In the genomic region with DNA sequence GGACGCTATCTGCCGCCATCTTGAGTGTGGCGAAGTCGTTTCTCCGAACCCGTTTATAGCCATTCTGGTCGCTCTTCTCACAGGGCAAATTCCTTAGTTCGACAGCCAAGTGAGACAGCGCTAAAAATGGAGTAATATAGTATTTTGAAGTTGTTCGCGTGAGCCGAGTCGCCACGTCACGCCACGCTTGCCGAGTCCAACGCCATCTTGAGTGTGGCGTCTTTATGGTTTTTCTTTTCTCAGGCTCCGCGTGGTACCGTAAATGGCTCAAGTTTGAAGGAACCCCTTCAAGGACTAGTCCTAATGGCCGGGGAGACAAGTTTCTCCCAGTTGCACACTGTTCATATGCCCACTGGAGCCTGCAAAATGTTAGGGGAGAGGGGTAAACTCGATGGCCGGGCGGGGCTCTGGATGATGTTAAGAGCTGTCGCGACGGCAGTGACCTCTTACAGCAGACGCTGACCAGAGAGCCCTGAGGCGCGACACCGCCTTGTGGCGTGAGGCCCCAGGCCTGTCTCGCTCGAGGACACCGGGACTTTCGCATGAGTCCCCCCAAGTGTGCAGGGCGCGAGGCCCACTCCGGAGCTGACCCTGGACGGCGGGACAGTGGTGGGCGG, we compare ENCODE assay signal across 8 mouse cellular contexts. TPM values are rescaled to one million over a fixed set of nuclear protein-coding genes. Genes with fewer than 3 reads are reported as not detected.
DNase-seq lines count a peak whose midpoint lies in the region; ATAC-seq and TF ChIP-seq lines count a peak whose summit lies in the region.

No protein-coding gene starts in this region.

- WGBS in cerebellum, adult 2 months, result under 1% methylated on average over 44 of the region's 44 CpGs
- WGBS in forebrain, embryonic 11.5 days, result under 1% methylated on average over 44 of the region's 44 CpGs
- under 1% methylated on average over 44 of the region's 44 CpGs for WGBS in hindbrain, embryonic 11.5 days
- WGBS in macrophage (ENCODE audit: missing documents), result under 1% methylated on average over 44 of the region's 44 CpGs

- TF ChIP-seq CTCF in cerebellum, adult 2 months (IDR thresholded peaks at IDR 0.05; ENCODE audit: borderline replicate concordance, insufficient read depth, low read depth, low read length), result no peak

- H3K27me3 ChIP-seq in cerebellum, adult 2 months (ENCODE audit: control insufficient read depth, insufficient read depth, low read length), result no peaks in the 10 kb centered on the region
- H3K27me3 ChIP-seq in forebrain, embryonic 11.5 days (ENCODE audit: control insufficient read depth, insufficient read depth, low read length), result no peaks in the 10 kb centered on the region
- no peaks in the 10 kb centered on the region for H3K27me3 ChIP-seq in hindbrain, embryonic 11.5 days (ENCODE audit: control insufficient read depth, insufficient read depth, low read length)

- H3K4me1 ChIP-seq in cerebellum, adult 2 months (ENCODE audit: control insufficient read depth, insufficient read depth, low read length), result peaks cover 16% of the 10 kb centered on the region
- peaks cover 5 to 23% of the 10 kb centered on the region in 2 experiments for H3K4me1 ChIP-seq in ES-E14 (ENCODE audit: control insufficient read depth in 2 of 2, insufficient read depth in 2 of 2, low read length in 2 of 2, poor library complexity in 1 of 2)
- peaks cover 13% of the 10 kb centered on the region for H3K4me1 ChIP-seq in forebrain, embryonic 11.5 days (replicated peaks; ENCODE audit: control insufficient read depth, insufficient read depth, low read length)
- H3K4me1 ChIP-seq in hindbrain, embryonic 11.5 days (replicated peaks; ENCODE audit: control insufficient read depth, insufficient read depth, low read length), result peaks cover 7% of the 10 kb centered on the region

- H3K27ac ChIP-seq in cerebellum, adult 2 months (ENCODE audit: insufficient read depth, low read length), result peak overlapping the region; percentile 99
- H3K27ac ChIP-seq in ES-E14 (ENCODE audit: insufficient read depth, low read depth, low read length, poor library complexity, severe bottlenecking) (peak overlapping the region; percentile 100), macrophage (peak overlapping the region; percentile 99)
- peak overlapping the region; percentile 99 for H3K27ac ChIP-seq in forebrain, embryonic 11.5 days (ENCODE audit: low read depth, low read length)
- peak overlapping the region; percentile 100 for H3K27ac ChIP-seq in hindbrain, embryonic 11.5 days (ENCODE audit: low read depth, low read length)

- peaks cover 32% of the 10 kb centered on the region for H3K79me2 ChIP-seq in macrophage (ENCODE audit: inconsistent target)

- no peak for TF ChIP-seq POLR2A in cerebellum, adult 2 months (IDR thresholded peaks at IDR 0.05; ENCODE audit: borderline replicate concordance, insufficient read depth, low read length)

- peak in 1 of 2 experiments; percentile 88 for DNase-seq in cerebellum, adult 2 months
- no peak for DNase-seq in cerebellum, adult 9-11 months
- DNase-seq in ES-E14 (ENCODE audit: low read depth, low spot score), result no peak
- DNase-seq in forebrain, embryonic 11.5 days (ENCODE audit: low spot score), result no peak
- peak; percentile 80 for DNase-seq in hindbrain, embryonic 11.5 days (ENCODE audit: low spot score)
- peak; percentile 86 for DNase-seq in layer of hippocampus, adult 9-10 months (ENCODE audit: low spot score)
- DNase-seq in retina, postnatal 7 days (ENCODE audit: low read depth, low spot score), result peak; percentile 68

- ATAC-seq in forebrain, embryonic 11.5 days (replicated peaks; ENCODE audit: low FRiP score), result peak; percentile 9
- ATAC-seq in hindbrain, embryonic 11.5 days (ENCODE audit: low FRiP score), result peak; percentile 11

- peak overlapping the region; percentile 98 for H3K9ac ChIP-seq in ES-E14 (ENCODE audit: insufficient read depth, low read depth, low read length, poor library complexity, severe bottlenecking)
- peak overlapping the region; percentile 94 for H3K9ac ChIP-seq in forebrain, embryonic 11.5 days (ENCODE audit: low read length)
- H3K9ac ChIP-seq in hindbrain, embryonic 11.5 days (ENCODE audit: low read depth, low read length), result peak overlapping the region; percentile 95

- H3K4me2 ChIP-seq in forebrain, embryonic 11.5 days (ENCODE audit: low read depth, low read length, severe bottlenecking), result peak overlapping the region; percentile 90
- H3K4me2 ChIP-seq in hindbrain, embryonic 11.5 days (replicated peaks; ENCODE audit: low read depth, low read length), result peak overlapping the region; percentile 96

- peak overlapping the region; percentile 68 for H3K4me3 ChIP-seq in cerebellum, adult 2 months (replicated peaks; ENCODE audit: insufficient read depth, low read depth, low read length)
- H3K4me3 ChIP-seq in ES-E14 (ENCODE audit: insufficient read depth in 1 of 2, low read depth in 1 of 2, low read length in 2 of 2, poor library complexity in 1 of 2, severe bottlenecking in 1 of 2) (peak overlapping the region; percentile 75 to 80), macrophage (ENCODE audit: inconsistent target) (peak overlapping the region; percentile 51)
- peak overlapping the region; percentile 100 for H3K4me3 ChIP-seq in forebrain, embryonic 11.5 days (ENCODE audit: low read depth, low read length)
- peak overlapping the region; percentile 100 for H3K4me3 ChIP-seq in hindbrain, embryonic 11.5 days (ENCODE audit: low read depth, low read length)

- H3K9me3 ChIP-seq in ES-E14 (ENCODE audit: control insufficient read depth, insufficient read depth, low read depth, low read length), result no peaks in the 10 kb centered on the region
- H3K9me3 ChIP-seq in forebrain, embryonic 11.5 days (ENCODE audit: control insufficient read depth, low read length), result no peaks in the 10 kb centered on the region
- H3K9me3 ChIP-seq in hindbrain, embryonic 11.5 days (ENCODE audit: control insufficient read depth, low read length), result no peaks in the 10 kb centered on the region

- in situ Hi-C loops in ES-E14 (cut with MboI; ENCODE audit: low sequenced_read_pairs in 2 of 2, unreplicated experiment in 2 of 2), result no loop called here

- H3K36me3 ChIP-seq in ES-E14 (ENCODE audit: control insufficient read depth, insufficient read depth, low read length, poor library complexity, severe bottlenecking), result peaks cover 31% of the 10 kb centered on the region
- H3K36me3 ChIP-seq in forebrain, embryonic 11.5 days (ENCODE audit: control insufficient read depth, insufficient read depth, low read length), result peaks cover 6% of the 10 kb centered on the region; the same call in 1 of the 2 replicates
- H3K36me3 ChIP-seq in hindbrain, embryonic 11.5 days (ENCODE audit: control insufficient read depth, insufficient read depth, low read length), result peaks cover 6% of the 10 kb centered on the region
- 0 out of 2 replicates have a peak, but pooled peaks cover 1% of the 10 kb centered on the region for H3K36me3 ChIP-seq in macrophage (ENCODE audit: inconsistent target)

TF ChIP-seq in ES-E14, 5 proteins besides CTCF, POLR2A, EP300 and RAD21:
- TF ChIP-seq HCFC1 (IDR thresholded peaks at IDR 0.05; ENCODE audit: borderline replicate concordance, insufficient read depth, low read length) (peak; percentile 92; the same call in 1 of the 2 replicates), CHD2 (IDR thresholded peaks at IDR 0.05; ENCODE audit: low read depth, low read length) (no peak; the same call in 1 of the 2 replicates), ZNF384 (IDR thresholded peaks at IDR 0.05; ENCODE audit: low read depth, low read length) (no peak), MAFK (IDR thresholded peaks at IDR 0.05; ENCODE audit: insufficient read depth, low read depth, low read length) (no peak), ZC3H11A (IDR thresholded peaks at IDR 0.05; ENCODE audit: borderline replicate concordance, low read depth, low read length) (no peak)

RNA-seq across cellular contexts. Expression of a gene that starts 0.9 kb away (rescaled TPM):
- 610 and 672 TPM in 2 replicates for polyA plus RNA-seq in cerebellum, adult 2 months (2012; rRNA removed)
- total RNA-seq in ES-E14 (2012; rRNA removed), result 2,106 and 2,587 TPM in 2 replicates
- 3,230 and 3,412 TPM in 2 replicates for polyA plus RNA-seq in forebrain, embryonic 11.5 days (2014; fragmentation: Nextera tagmentation; extraction: Ambion mirVana)
- polyA plus RNA-seq in hindbrain, embryonic 11.5 days (2014; fragmentation: Nextera tagmentation; extraction: Ambion mirVana), result 3,351 and 3,402 TPM in 2 replicates
- total RNA-seq in macrophage (2018; cell fraction: chromatin; rRNA removed), result 100 to 1,000 TPM in 1 of 26 experiments, 10 to 100 TPM in 25; 14.8 to 195 (median 44.0) TPM
- total RNA-seq in macrophage (2018; cell fraction: cytosol; rRNA removed), result 100 to 1,000 TPM; 533 to 930 (median 702) TPM
- 100 to 1,000 TPM; 100 to 475 (median 211) TPM for total RNA-seq in macrophage (2018; cell fraction: nucleus; rRNA removed)
- 808 to 1,710 TPM (median 1,042 TPM) in 3 replicates for polyA plus RNA-seq in macrophage (2018)

RNA-seq across cellular contexts. Expression of a gene that starts 56.8 kb away (rescaled TPM):
- polyA plus RNA-seq in cerebellum, adult 2 months (2012; rRNA removed), result 84.2 and 87.1 TPM in 2 replicates
- 5.4 and 9.2 TPM in 2 replicates for total RNA-seq in ES-E14 (2012; rRNA removed)
- polyA plus RNA-seq in forebrain, embryonic 11.5 days (2014; fragmentation: Nextera tagmentation; extraction: Ambion mirVana), result 81.0 and 88.0 TPM in 2 replicates
- polyA plus RNA-seq in hindbrain, embryonic 11.5 days (2014; fragmentation: Nextera tagmentation; extraction: Ambion mirVana), result 91.9 and 96.0 TPM in 2 replicates
- 10 to 100 TPM in 14 of 26 experiments, 1 to 10 TPM in 12; 2.7 to 19.5 (median 12.7) TPM for total RNA-seq in macrophage (2018; cell fraction: chromatin; rRNA removed)
- total RNA-seq in macrophage (2018; cell fraction: cytosol; rRNA removed), result 10 to 100 TPM; 20.8 to 44.6 (median 37.1) TPM
- total RNA-seq in macrophage (2018; cell fraction: nucleus; rRNA removed), result 10 to 100 TPM in 19 of 26 experiments, 1 to 10 TPM in 7; 6.1 to 23.5 (median 14.7) TPM
- polyA plus RNA-seq in macrophage (2018), result 23.4 to 36.5 TPM (median 31.5 TPM) in 3 replicates

RNA-seq across cellular contexts. Expression of a gene that starts 57.1 kb away (rescaled TPM):
- polyA plus RNA-seq in cerebellum, adult 2 months (2012; rRNA removed), result 29.8 and 30.9 TPM in 2 replicates
- total RNA-seq in ES-E14 (2012; rRNA removed), result 23.6 and 27.4 TPM in 2 replicates
- polyA plus RNA-seq in forebrain, embryonic 11.5 days (2014; fragmentation: Nextera tagmentation; extraction: Ambion mirVana), result 57.1 and 62.3 TPM in 2 replicates
- polyA plus RNA-seq in hindbrain, embryonic 11.5 days (2014; fragmentation: Nextera tagmentation; extraction: Ambion mirVana), result 49.7 and 63.7 TPM in 2 replicates
- total RNA-seq in macrophage (2018; cell fraction: chromatin; rRNA removed), result 10 to 100 TPM in 15 of 26 experiments, 1 to 10 TPM in 11; 2.2 to 30.2 (median 12.3) TPM
- 10 to 100 TPM in 20 of 26 experiments, 1 to 10 TPM in 6; 6.6 to 13.9 (median 11.8) TPM for total RNA-seq in macrophage (2018; cell fraction: cytosol; rRNA removed)
- 10 to 100 TPM in 16 of 26 experiments, 1 to 10 TPM in 10; 2.6 to 36.4 (median 11.5) TPM for total RNA-seq in macrophage (2018; cell fraction: nucleus; rRNA removed)
- polyA plus RNA-seq in macrophage (2018), result 8.6 to 14.1 TPM (median 11.7 TPM) in 3 replicates

Comparison
In these comparisons a context has a peak if more than half of its experiments do, and no peak if none do; other contexts are left out.
1. DNase-seq: peak in hindbrain, embryonic 11.5 days (single experiment), layer of hippocampus, adult 9-10 months (single experiment) and retina, postnatal 7 days (single experiment); none in cerebellum, adult 9-11 months (single experiment), ES-E14 (single experiment) and forebrain, embryonic 11.5 days (single experiment).
2. Peak in every context shown above with its lines, with median percentiles within 50 percentile points of each other: H3K27ac ChIP-seq, H3K4me3 ChIP-seq and H3K9ac ChIP-seq.